Mouse (Mus musculus) lung, postnatal 0 days (tissue): ENCODE results near the gene Lzts2. TPM values are rescaled to one million over a fixed set of nuclear protein-coding genes. Genes with fewer than 3 reads are reported as not detected.
"Not testable (repeated sequence)": the region's sequence is repeated elsewhere in the genome, so short reads cannot be mapped to it uniquely, and the experiment has no call there.

ENCODE experiments used
- ATAC-seq: fragments of 200-750 bp; cut with Nextera tagmentation; 2 replicates; pipeline ENCODE4 v1.8.0; 2017; ENCODE audit warnings: moderate library complexity
- DNase-seq: peaks from one replicate; pipeline ENCODE4 v3.0.0-alpha.2; 2016; ENCODE audit warnings: low spot score
- H3K27ac ChIP-seq: fragments of 300-500 bp; sonication (generic); 2 replicates; pipeline ENCODE4 v1.5.1; 2014; ENCODE audit warnings: antibody characterized with exemption, mild to moderate bottlenecking, low read length, mixed read lengths
- H3K27me3 ChIP-seq: fragments of 300-500 bp; sonication (generic); replicated peaks from 2 replicates; pipeline ENCODE4 v1.6.1; 2014; ENCODE audit warnings: low read length, mixed read lengths; ENCODE audit not compliant: insufficient read depth
- H3K36me3 ChIP-seq: fragments of 300-500 bp; sonication (generic); 2 replicates; pipeline ENCODE4 v1.6.1; 2014; ENCODE audit warnings: low read length, mixed read lengths; ENCODE audit not compliant: insufficient read depth
- H3K4me1 ChIP-seq: fragments of 300-500 bp; sonication (generic); 2 replicates; pipeline ENCODE4 v1.6.1; 2014; ENCODE audit warnings: antibody characterized with exemption, low read depth, low read length, mixed read lengths; ENCODE audit not compliant: insufficient read depth
- H3K4me2 ChIP-seq: fragments of 300-500 bp; sonication (generic); replicated peaks from 2 replicates; pipeline ENCODE4 v1.6.1; 2014; ENCODE audit warnings: low read depth, mild to moderate bottlenecking, low read length, moderate library complexity, mixed read lengths
- H3K4me3 ChIP-seq: fragments of 300-500 bp; sonication (generic); 2 replicates; pipeline ENCODE4 v1.5.1; 2014; ENCODE audit warnings: low read depth, low read length
- H3K9ac ChIP-seq: fragments of 300-500 bp; sonication (generic); replicated peaks from 2 replicates; pipeline ENCODE4 v1.6.1; 2014; ENCODE audit warnings: low read depth, mild to moderate bottlenecking
- H3K9me3 ChIP-seq: fragments of 300-500 bp; sonication (generic); 2 replicates; pipeline ENCODE4 v1.6.1; 2016; ENCODE audit warnings: low read length, mixed read lengths
- CTCF ChIP-seq: IDR thresholded peaks from 2 replicates; pipeline ENCODE4 v1.5.1; 2016; ENCODE audit warnings: antibody characterized with exemption, mild to moderate bottlenecking
- EP300 ChIP-seq: IDR thresholded peaks from 2 replicates; pipeline ENCODE4 v1.6.1; 2016; ENCODE audit warnings: antibody characterized with exemption, mild to moderate bottlenecking, control low read depth
- WGBS: fragments of 180-500 bp; shearing (Covaris S2); extraction: QIAGEN DNeasy Blood & Tissue Kit; methylation state at CpG from one replicate; pipeline ENCODE4 v1.1.7; 2014; 5-methylcytosine and 5-hydroxymethylcytosine counted together
- polyA plus RNA-seq: library from polyadenylated mRNA; unstranded; fragments of >200 nt; fragmentation: Nextera tagmentation; extraction: Ambion mirVana; gene quantifications from 2 replicates; pipeline ENCODE4 v1.2.1, GENCODE M21; 2015

Lzts2 gene
- polyA plus RNA-seq, 1 experiment from 2014 or later: 56.0 TPM

GRCm38 (mm10) chr19:45031780-45032179 lies 17.6 kb downstream of the Lzts2 start:
- DNase-seq (peak; percentile 92), ATAC-seq (peak; percentile 66)
- Histone ChIP-seq H3K27ac (no peak overlapping the region), H3K9ac (no peak overlapping the region), H3K36me3 (no peaks in the 10 kb centered on the region), H3K4me2 (no peak overlapping the region), H3K4me3 (no peak overlapping the region), H3K4me1 (no peaks in the 10 kb centered on the region; the same call in 1 of the 2 replicates), H3K9me3 (no peaks in the 10 kb centered on the region), H3K27me3 (no peaks in the 10 kb centered on the region)
- WGBS: 8% methylated on average over 4 of the region's 4 CpGs
- TF ChIP-seq CTCF (peak; percentile 89), EP300 (no peak)

GRCm38 (mm10) chr19:45032570-45033332 lies 18.5 kb downstream of the Lzts2 start:
- TF ChIP-seq EP300 (no peak), CTCF (peak; percentile 69)
- no peaks in the 10 kb centered on the region for H3K36me3 ChIP-seq
- no peaks in the 10 kb centered on the region for H3K27me3 ChIP-seq
- 49% methylated on average over 17 of the region's 17 CpGs for WGBS
- DNase-seq (peak; percentile 66), ATAC-seq (no peak)
- H3K9ac ChIP-seq: no peak overlapping the region
- no peak overlapping the region for H3K4me3 ChIP-seq
- H3K4me1 ChIP-seq: no peaks in the 10 kb centered on the region; the same call in 1 of the 2 replicates
- no peaks in the 10 kb centered on the region for H3K9me3 ChIP-seq
- H3K4me2 ChIP-seq: no peak overlapping the region
- no peak overlapping the region for H3K27ac ChIP-seq

GRCm38 (mm10) chr19:45036867-45037266 lies 22.7 kb downstream of the Lzts2 start:
- WGBS: 37% methylated on average over 15 of the region's 16 CpGs
- H3K27ac ChIP-seq: no peak overlapping the region
- no peaks in the 10 kb centered on the region for H3K4me1 ChIP-seq
- no peaks in the 10 kb centered on the region for H3K36me3 ChIP-seq
- ATAC-seq (peak; percentile 52), DNase-seq (peak; percentile 46)
- H3K4me2 ChIP-seq: no peak overlapping the region
- TF ChIP-seq CTCF (peak; percentile 87), EP300 (no peak)
- no peak overlapping the region for H3K4me3 ChIP-seq
- no peak overlapping the region for H3K9ac ChIP-seq
- no peaks in the 10 kb centered on the region for H3K9me3 ChIP-seq
- H3K27me3 ChIP-seq: no peaks in the 10 kb centered on the region

DNA sequence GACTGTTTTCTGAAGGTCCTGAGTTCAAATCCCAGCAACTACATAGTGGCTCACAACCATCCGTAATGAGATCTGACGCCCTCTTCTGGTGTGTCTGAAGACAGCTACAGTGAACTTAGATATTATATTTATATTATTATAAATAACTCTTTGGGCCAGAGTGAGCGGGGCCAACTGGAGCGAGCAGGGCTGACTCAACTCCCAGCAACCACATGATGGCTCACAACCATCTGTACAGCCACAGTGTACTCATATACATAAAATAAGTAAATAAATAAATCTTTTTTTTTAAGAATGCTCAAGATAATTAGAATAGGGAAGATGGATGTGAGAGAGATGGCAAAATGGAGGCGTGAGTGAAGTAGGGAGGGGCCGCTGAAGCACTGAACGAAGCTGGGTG lies 24.0 kb downstream of the Lzts2 start:
- H3K27me3 ChIP-seq: not testable (repeated sequence)
- 81% methylated on average over 7 of the region's 7 CpGs for WGBS

GRCm38 (mm10) chr19:45040214-45040613 lies 26.0 kb downstream of the Lzts2 start:
- peaks cover 9% of the 10 kb centered on the region; the same call in 1 of the 2 replicates for H3K27me3 ChIP-seq
- 49% methylated on average over 12 of the region's 13 CpGs for WGBS

More for the DNA sequence above, 24.0 kb downstream of the Lzts2 start:
- H3K4me1 ChIP-seq, H3K9me3 ChIP-seq, H3K27ac ChIP-seq, H3K36me3 ChIP-seq, H3K4me2 ChIP-seq, H3K9ac ChIP-seq, DNase-seq, H3K4me3 ChIP-seq, ATAC-seq: not testable (repeated sequence)

GRCm38 (mm10) chr19:45044389-45044927 lies 30.2 kb downstream of the Lzts2 start:
- Histone ChIP-seq H3K4me3 (no peak overlapping the region), H3K27ac (no peak overlapping the region), H3K4me2 (no peak overlapping the region), H3K36me3 (0 out of 2 replicates have a peak, but pooled peaks cover 4% of the 10 kb centered on the region), H3K9me3 (no peaks in the 10 kb centered on the region), H3K4me1 (peaks cover 7% of the 10 kb centered on the region), H3K9ac (no peak overlapping the region), H3K27me3 (peaks cover 17% of the 10 kb centered on the region; the same call in 1 of the 2 replicates)
- no peak for DNase-seq
- TF ChIP-seq EP300 (no peak), CTCF (no peak)
- no peak for ATAC-seq
- 63% methylated on average over 11 of the region's 11 CpGs for WGBS

More at GRCm38 (mm10) chr19:45040214-45040613, 26.0 kb downstream of the Lzts2 start:
- Histone ChIP-seq H3K4me1 (no peaks in the 10 kb centered on the region), H3K27ac (no peak overlapping the region), H3K4me2 (no peak overlapping the region), H3K9me3 (no peaks in the 10 kb centered on the region), H3K4me3 (no peak overlapping the region), H3K9ac (no peak overlapping the region), H3K36me3 (no peaks in the 10 kb centered on the region)
- ATAC-seq (no peak), DNase-seq (no peak)
- TF ChIP-seq CTCF (no peak), EP300 (no peak)
